Mouse (Mus musculus) stomach, embryonic 14.5 days (tissue): ENCODE results near the gene Arhgef3. TPM values are rescaled to one million over a fixed set of nuclear protein-coding genes. Genes with fewer than 3 reads are reported as not detected.

ENCODE experiments used
- ATAC-seq: fragments of 200-750 bp; cut with Nextera tagmentation; 2 replicates; pipeline ENCODE4 v1.8.0; 2017; ENCODE audit warnings: low read depth, moderate TSS enrichment; ENCODE audit not compliant: insufficient number of reproducible peaks, insufficient read depth, low FRiP score
- H3K27ac ChIP-seq: fragments of 300-500 bp; sonication (generic); 2 replicates; pipeline ENCODE4 v1.5.1; 2014; ENCODE audit warnings: mild to moderate bottlenecking, low read length, moderate library complexity, mixed read lengths
- H3K27me3 ChIP-seq: fragments of 300-500 bp; sonication (generic); 2 replicates; pipeline ENCODE4 v1.6.1; 2014; ENCODE audit warnings: low read length, control low read depth, mixed read lengths; ENCODE audit not compliant: control insufficient read depth, insufficient read depth
- H3K36me3 ChIP-seq: fragments of 300-500 bp; sonication (generic); 2 replicates; pipeline ENCODE4 v1.6.1; 2014; ENCODE audit warnings: mild to moderate bottlenecking, control low read depth, low read length, moderate library complexity, mixed read lengths; ENCODE audit not compliant: control insufficient read depth, insufficient read depth
- H3K4me1 ChIP-seq: fragments of 300-500 bp; sonication (generic); 2 replicates; pipeline ENCODE4 v1.6.1; 2014; ENCODE audit warnings: low read length, control low read depth, mixed read lengths; ENCODE audit not compliant: control insufficient read depth, insufficient read depth
- H3K4me2 ChIP-seq: fragments of 300-500 bp; sonication (generic); replicated peaks from 2 replicates; pipeline ENCODE4 v1.6.1; 2014; ENCODE audit warnings: low read depth, low read length, control low read depth
- H3K4me3 ChIP-seq: fragments of 300-500 bp; sonication (generic); 2 replicates; pipeline ENCODE4 v1.5.1; 2014; ENCODE audit warnings: low read depth, low read length, control low read depth
- H3K9ac ChIP-seq: fragments of 300-500 bp; sonication (generic); replicated peaks from 2 replicates; pipeline ENCODE4 v1.6.1; 2014; ENCODE audit warnings: low read depth, mild to moderate bottlenecking, control low read depth, low read length, moderate library complexity, mixed read lengths
- H3K9me3 ChIP-seq: fragments of 300-500 bp; sonication (generic); 2 replicates; pipeline ENCODE4 v1.6.1; 2016; ENCODE audit warnings: low read depth, low read length, control low read depth; ENCODE audit not compliant: control insufficient read depth
- WGBS: fragments of 180-500 bp; shearing (Covaris S2); extraction: QIAGEN DNeasy Blood & Tissue Kit; methylation state at CpG from one replicate; pipeline ENCODE4 v1.1.7; 2014; 5-methylcytosine and 5-hydroxymethylcytosine counted together
- polyA plus RNA-seq: library from polyadenylated mRNA; unstranded; fragments of >200 nt; fragmentation: Nextera tagmentation; extraction: Ambion mirVana; gene quantifications from 2 replicates; pipeline ENCODE4 v1.2.1, GENCODE M21; 2014

The Arhgef3 gene
- polyA plus RNA-seq, 1 experiment from 2014 or later, result 16.4 TPM

DNA sequence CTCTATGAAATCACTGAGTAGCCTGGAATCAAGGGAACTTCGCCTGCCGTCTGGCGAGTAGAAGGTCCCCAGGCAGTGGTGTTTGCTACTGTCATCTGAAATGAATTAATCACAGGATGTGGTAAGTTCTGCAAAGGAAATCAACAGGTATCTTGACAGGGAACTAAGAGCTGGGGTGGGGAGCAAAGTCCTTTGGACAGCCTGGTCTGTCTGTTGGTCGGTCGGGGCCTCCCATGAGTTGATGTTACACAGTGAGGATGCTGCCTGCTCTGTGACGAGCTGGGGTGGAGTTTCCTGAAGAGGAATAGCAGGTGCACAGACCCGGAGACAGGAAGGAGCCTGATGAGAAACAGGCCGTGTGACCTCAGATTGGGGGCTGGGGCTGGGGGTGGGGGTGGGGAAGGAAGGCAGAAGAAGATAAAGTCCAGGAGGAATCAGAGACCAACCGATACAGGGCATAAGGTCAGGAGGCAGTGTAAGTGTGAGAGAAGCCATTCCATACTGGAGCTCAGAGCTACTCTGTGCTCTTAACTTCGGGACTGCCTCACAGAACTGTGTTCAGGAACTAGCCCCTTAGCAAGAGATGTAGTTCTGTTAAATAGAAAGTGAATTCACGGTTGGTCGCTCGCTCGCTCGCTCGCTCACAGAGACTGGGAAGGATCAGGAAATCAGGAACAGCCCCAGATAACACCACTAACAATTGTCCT, 114.9 kb downstream of the Arhgef3 start:
- WGBS, result 33% methylated on average over 16 of the region's 16 CpGs
- no peaks in the 10 kb centered on the region for H3K36me3 ChIP-seq
- H3K4me2 ChIP-seq, result no peak overlapping the region
- 0 out of 2 replicates have a peak, but pooled peaks have one; percentile 69 for ATAC-seq
- no peak overlapping the region for H3K4me3 ChIP-seq
- H3K9ac ChIP-seq, result no peak overlapping the region
- H3K4me1 ChIP-seq, result peaks cover 26% of the 10 kb centered on the region
- peak overlapping the region; percentile 81; the same call in 1 of the 2 replicates for H3K27ac ChIP-seq
- H3K9me3 ChIP-seq, result no peaks in the 10 kb centered on the region
- H3K27me3 ChIP-seq, result no peaks in the 10 kb centered on the region

GRCm38 (mm10) chr14:27230262-27231022, 115.7 kb downstream of the Arhgef3 start:
- no peak overlapping the region for H3K9ac ChIP-seq

DNA sequence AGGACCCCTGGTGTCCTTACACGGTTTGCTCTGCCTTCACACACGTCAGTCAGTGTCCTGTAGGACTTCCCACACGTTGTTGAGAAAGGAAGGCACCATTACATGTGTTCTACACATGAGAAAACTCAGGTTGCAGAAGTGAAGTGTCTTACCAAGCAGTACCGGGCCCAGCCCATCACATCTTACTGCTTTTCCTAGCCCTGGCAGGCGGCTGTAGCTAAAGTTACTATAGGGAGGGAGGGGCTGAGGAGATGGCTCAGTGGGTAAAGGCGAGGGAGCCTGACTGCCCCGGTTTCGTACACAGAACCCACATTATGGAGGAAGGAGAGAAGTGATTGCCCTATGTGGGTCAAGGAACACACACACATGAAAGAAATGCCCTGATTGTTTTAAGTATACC, 116.8 kb downstream of the Arhgef3 start:
- ATAC-seq, result no peak
- no peaks in the 10 kb centered on the region for H3K36me3 ChIP-seq
- H3K9ac ChIP-seq, result no peak overlapping the region
- no peaks in the 10 kb centered on the region for H3K27me3 ChIP-seq
- peaks cover 26% of the 10 kb centered on the region for H3K4me1 ChIP-seq
- H3K4me3 ChIP-seq, result no peak overlapping the region
- no peak overlapping the region for H3K4me2 ChIP-seq
- no peaks in the 10 kb centered on the region for H3K9me3 ChIP-seq
- no peak overlapping the region for H3K27ac ChIP-seq
- 74% methylated on average over 8 of the region's 8 CpGs for WGBS

More at GRCm38 (mm10) chr14:27230262-27231022, 115.7 kb downstream of the Arhgef3 start:
- Histone ChIP-seq H3K4me3 (no peak overlapping the region), H3K4me1 (peaks cover 26% of the 10 kb centered on the region), H3K36me3 (no peaks in the 10 kb centered on the region), H3K4me2 (0 out of 2 replicates have a peak overlapping the region, but pooled peaks have one; percentile 8), H3K27ac (peak overlapping the region; percentile 81), H3K27me3 (no peaks in the 10 kb centered on the region), H3K9me3 (no peaks in the 10 kb centered on the region)
- peak; percentile 71; the same call in 1 of the 2 replicates for ATAC-seq
- WGBS, result 13% methylated on average over 18 of the region's 18 CpGs

DNA sequence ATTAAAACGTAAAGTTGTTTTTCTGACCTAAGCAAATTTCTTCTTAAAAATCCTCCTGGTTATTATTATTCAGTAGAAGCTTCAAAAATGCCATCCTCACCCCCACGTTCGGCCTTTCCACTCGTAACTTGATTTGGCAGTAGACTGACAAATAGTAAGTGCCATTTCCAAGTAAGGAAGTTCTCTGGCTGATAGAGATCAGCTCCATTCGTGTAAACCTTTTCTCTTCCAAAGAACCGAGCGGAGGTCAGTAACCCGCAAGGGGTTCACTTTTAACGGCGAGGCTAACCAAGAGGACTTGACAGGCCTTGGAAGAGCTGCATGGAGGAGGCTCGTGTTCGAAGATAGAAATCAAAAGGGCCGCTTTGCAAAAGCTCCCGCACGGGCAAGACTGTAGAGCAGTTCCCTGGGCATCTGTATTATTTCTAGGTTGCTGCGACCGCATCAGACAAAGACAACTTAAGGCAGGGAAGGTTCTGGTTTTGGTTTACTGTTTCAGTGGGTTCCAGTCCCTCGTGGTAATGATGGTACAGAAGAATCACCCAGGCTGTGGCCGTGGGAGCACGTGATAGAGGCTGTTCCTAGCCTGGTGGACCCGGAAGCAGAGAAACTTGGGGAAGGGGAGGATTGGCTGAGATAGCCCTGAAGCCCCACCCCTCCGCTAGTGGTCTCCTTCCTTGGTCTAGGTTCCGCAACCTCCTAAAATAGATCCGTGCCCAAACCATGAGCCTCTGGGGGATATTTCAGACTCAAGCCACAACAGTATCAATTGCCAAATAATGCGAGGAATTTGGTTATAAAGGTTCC, 117.5 kb downstream of the Arhgef3 start:
- Histone ChIP-seq H3K4me1 (peaks cover 26% of the 10 kb centered on the region), H3K36me3 (no peaks in the 10 kb centered on the region), H3K27me3 (no peaks in the 10 kb centered on the region), H3K4me2 (no peak overlapping the region), H3K27ac (no peak overlapping the region), H3K9me3 (no peaks in the 10 kb centered on the region), H3K9ac (no peak overlapping the region), H3K4me3 (no peak overlapping the region)
- ATAC-seq, result no peak
- WGBS, result 78% methylated on average over 25 of the region's 25 CpGs

DNA sequence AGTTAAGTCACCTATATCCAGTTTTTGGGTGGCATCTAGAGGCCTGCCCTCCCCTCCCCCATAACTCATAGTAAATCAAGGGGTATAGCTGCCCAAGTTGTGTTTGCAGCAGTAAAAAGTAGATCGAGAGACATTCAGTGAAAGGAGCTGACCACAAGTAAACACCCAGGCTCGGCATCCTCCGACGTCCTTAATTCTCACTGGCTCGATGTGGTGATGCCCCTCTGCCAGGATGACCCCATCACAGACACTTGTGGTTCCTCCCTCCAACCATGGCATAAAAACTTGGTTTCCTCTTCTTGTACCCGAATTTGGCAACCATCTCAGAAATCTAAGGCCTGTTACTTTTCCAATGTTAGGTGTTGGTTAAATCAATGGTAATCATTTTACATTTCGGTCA, 118.4 kb downstream of the Arhgef3 start:
- Histone ChIP-seq H3K9ac (no peak overlapping the region), H3K4me1 (peaks cover 31% of the 10 kb centered on the region), H3K9me3 (no peaks in the 10 kb centered on the region), H3K27ac (no peak overlapping the region), H3K4me2 (no peak overlapping the region), H3K4me3 (no peak overlapping the region), H3K27me3 (no peaks in the 10 kb centered on the region), H3K36me3 (no peaks in the 10 kb centered on the region)
- no peak for ATAC-seq
- WGBS, result 92% methylated on average over 7 of the region's 7 CpGs

GRCm38 (mm10) chr14:27233656-27234055, 119.0 kb downstream of the Arhgef3 start:
- Histone ChIP-seq H3K4me2 (no peak overlapping the region), H3K4me1 (peaks cover 32% of the 10 kb centered on the region), H3K4me3 (no peak overlapping the region), H3K27me3 (no peaks in the 10 kb centered on the region), H3K9ac (no peak overlapping the region), H3K27ac (no peak overlapping the region), H3K9me3 (no peaks in the 10 kb centered on the region), H3K36me3 (no peaks in the 10 kb centered on the region)
- 89% methylated on average over 2 of the region's 2 CpGs for WGBS
- ATAC-seq, result no peak

DNA sequence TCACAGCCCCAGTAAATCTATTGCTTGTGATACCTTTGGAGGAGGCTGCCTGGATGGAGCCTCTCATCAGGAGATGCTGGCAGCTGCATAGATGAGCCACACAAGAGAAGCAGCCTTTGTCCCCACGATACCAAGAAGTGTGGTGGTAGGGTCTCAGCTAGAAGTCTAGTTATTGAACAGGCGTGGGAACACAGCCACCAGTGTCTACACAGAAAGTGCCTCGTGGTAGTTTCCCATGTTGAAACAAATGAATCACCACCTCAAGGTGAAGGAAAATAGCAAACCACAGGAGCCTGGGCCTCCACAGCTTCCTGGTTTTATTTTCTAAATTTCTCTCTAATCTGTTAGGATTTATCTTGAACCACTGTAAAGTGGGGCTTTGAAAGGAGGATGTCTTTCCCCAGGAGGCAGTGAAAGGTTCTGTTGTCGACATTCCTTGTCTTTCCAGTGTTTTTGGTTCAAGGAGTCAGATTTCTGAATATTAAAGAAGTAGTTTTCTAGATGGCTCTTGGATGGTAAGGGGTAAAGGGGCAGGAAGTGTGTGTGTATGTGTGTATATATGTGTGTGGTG, 119.7 kb downstream of the Arhgef3 start:
- Histone ChIP-seq H3K27ac (no peak overlapping the region), H3K4me2 (no peak overlapping the region), H3K4me1 (peaks cover 29% of the 10 kb centered on the region), H3K9me3 (no peaks in the 10 kb centered on the region), H3K27me3 (no peaks in the 10 kb centered on the region), H3K36me3 (no peaks in the 10 kb centered on the region), H3K4me3 (no peak overlapping the region), H3K9ac (no peak overlapping the region)
- no peak for ATAC-seq
- WGBS, result 80% methylated on average over 4 of the region's 4 CpGs
